Comparison of ENCODE assay signal across 15 mouse cellular contexts in the genomic region with DNA sequence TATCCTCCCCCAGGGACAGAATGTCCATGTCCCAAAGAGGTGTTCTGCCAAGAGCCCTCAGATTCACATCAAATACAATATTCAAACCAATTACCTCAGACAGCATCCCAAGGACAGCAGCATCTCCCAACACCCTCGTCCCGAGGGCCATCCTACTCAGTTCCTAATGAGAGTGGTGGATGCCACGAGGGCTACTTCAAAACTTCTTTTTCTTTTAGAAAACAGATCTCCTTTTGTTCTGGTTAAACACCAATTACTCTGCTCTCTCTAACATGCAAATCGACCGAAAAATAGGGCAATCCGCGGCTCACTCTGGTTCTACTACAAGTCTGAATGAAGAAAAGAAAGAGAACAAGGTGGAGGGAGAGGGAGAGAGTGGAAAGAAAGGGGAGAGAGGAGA.
DNase-seq lines count a peak whose midpoint lies in the region; ATAC-seq lines count a peak whose summit lies in the region.
"Had no signal": no experiment of that assay in that cellular context is flagged by ENCODE, and none has a peak within 500 bp of the region (broad histone marks: within the 10 kb centered on the region; RNA-seq: fewer than 3 reads in every experiment).

No protein-coding gene starts in this region.

- no peak overlapping the region for H3K9ac ChIP-seq in forebrain, embryonic 15.5 days (replicated peaks)
- no peak overlapping the region for H3K9ac ChIP-seq in midbrain, embryonic 12.5 days (replicated peaks)
- H3K9ac ChIP-seq: heart, embryonic 13.5 days; liver, embryonic 14.5 days; neural tube, embryonic 12.5 days had no signal

- H3K4me3 ChIP-seq in forebrain, embryonic 15.5 days: no peak overlapping the region
- H3K4me3 ChIP-seq in midbrain, embryonic 12.5 days: no peak overlapping the region
- H3K4me3 ChIP-seq: heart, embryonic 13.5 days; neural tube, embryonic 12.5 days had no signal

- 3% methylated on average over 7 of the region's 7 CpGs for WGBS in forebrain, embryonic 15.5 days
- 18% methylated on average over 7 of the region's 7 CpGs for WGBS in midbrain, embryonic 12.5 days

- peak; percentile 16 to 34 for DNase-seq in right cerebral cortex, postnatal 36 days (ENCODE audit: low spot score in 2 of 2)
- DNase-seq in right cerebral cortex, postnatal 4 days: no peak
- DNase-seq in cerebellum, adult 18-20 months: no peak
- no peak for DNase-seq in urinary bladder, postnatal 14 days (ENCODE audit: low spot score)
- no peak for DNase-seq in embryo, embryonic 10 days (ENCODE audit: low spot score)
- DNase-seq: cerebellum, adult 9-11 months; gastrocnemius, postnatal 25 days; kidney, postnatal 25 days; right cerebral cortex, postnatal 25 days had no signal

- H3K27me3 ChIP-seq in forebrain, embryonic 15.5 days: no peaks in the 10 kb centered on the region
- no peaks in the 10 kb centered on the region for H3K27me3 ChIP-seq in midbrain, embryonic 12.5 days
- H3K27me3 ChIP-seq: CH12.LX; heart, embryonic 13.5 days; neural tube, embryonic 12.5 days had no signal

- peak overlapping the region; percentile 56 for H3K27ac ChIP-seq in forebrain, embryonic 15.5 days (replicated peaks)
- H3K27ac ChIP-seq in midbrain, embryonic 12.5 days (replicated peaks): peak overlapping the region; percentile 71
- H3K27ac ChIP-seq: heart, embryonic 13.5 days; liver, embryonic 14.5 days had no signal

- no peak overlapping the region for H3K4me2 ChIP-seq in forebrain, embryonic 15.5 days (replicated peaks)
- H3K4me2 ChIP-seq in midbrain, embryonic 12.5 days (replicated peaks): no peak overlapping the region
- H3K4me2 ChIP-seq: heart, embryonic 13.5 days; neural tube, embryonic 12.5 days had no signal

- H3K36me3 ChIP-seq in forebrain, embryonic 15.5 days: no peaks in the 10 kb centered on the region
- peaks cover 38% of the 10 kb centered on the region for H3K36me3 ChIP-seq in midbrain, embryonic 12.5 days

- no peaks in the 10 kb centered on the region for H3K9me3 ChIP-seq in forebrain, embryonic 15.5 days
- no peaks in the 10 kb centered on the region for H3K9me3 ChIP-seq in midbrain, embryonic 12.5 days
- H3K9me3 ChIP-seq: heart, embryonic 13.5 days; neural tube, embryonic 12.5 days had no signal

- no peak for ATAC-seq in forebrain, embryonic 15.5 days (replicated peaks)
- ATAC-seq in midbrain, embryonic 12.5 days (ENCODE audit: low FRiP score, low read depth): no peak

- H3K4me1 ChIP-seq in forebrain, embryonic 15.5 days: peaks cover 59% of the 10 kb centered on the region
- H3K4me1 ChIP-seq in midbrain, embryonic 12.5 days: peaks cover 67% of the 10 kb centered on the region

Comparison
In these comparisons a context has a peak if more than half of its experiments do, and no peak if none do; other contexts are left out.
1. DNase-seq: peak in right cerebral cortex, postnatal 36 days (2 of 2); none in right cerebral cortex, postnatal 4 days (single experiment), cerebellum, adult 18-20 months (0 of 2), urinary bladder, postnatal 14 days (single experiment) and embryo, embryonic 10 days (single experiment).